Mouse (Mus musculus) CD8-positive naive resting alpha-beta T cell, adult 2 months (primary cell): ENCODE results near the gene Thsd7a.

Experiments used
- DNase-seq, 2 experiments: peaks; one replicate each; pipeline ENCODE4 v3.0.0; 2022; ENCODE audit warnings: low read depth in 2 of 2, low spot score in 2 of 2

The Thsd7a gene

DNA sequence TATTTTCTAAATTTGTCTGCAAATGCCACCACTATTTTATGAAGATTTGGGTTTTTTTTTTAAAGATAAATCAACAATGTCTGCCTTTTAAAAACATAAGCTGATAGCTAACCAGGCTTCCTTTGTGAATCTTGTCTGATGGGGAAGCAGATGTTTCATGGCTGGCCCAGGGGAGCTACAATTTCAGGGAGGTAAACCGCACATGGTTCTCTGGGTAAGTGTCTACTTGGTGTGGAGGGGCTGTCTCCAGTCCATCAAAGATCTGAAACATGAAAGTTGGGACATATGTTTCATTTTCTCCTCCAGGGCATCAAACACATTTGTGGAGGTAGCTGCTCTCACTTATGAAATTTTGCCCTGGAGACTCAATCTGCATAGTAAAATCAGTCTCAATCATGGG lies 55.5 kb downstream of the Thsd7a start:
- no peak for DNase-seq

GRCm38 (mm10) chr6:12693239-12693638 lies 56.0 kb downstream of the Thsd7a start:
- no peak for DNase-seq

DNA sequence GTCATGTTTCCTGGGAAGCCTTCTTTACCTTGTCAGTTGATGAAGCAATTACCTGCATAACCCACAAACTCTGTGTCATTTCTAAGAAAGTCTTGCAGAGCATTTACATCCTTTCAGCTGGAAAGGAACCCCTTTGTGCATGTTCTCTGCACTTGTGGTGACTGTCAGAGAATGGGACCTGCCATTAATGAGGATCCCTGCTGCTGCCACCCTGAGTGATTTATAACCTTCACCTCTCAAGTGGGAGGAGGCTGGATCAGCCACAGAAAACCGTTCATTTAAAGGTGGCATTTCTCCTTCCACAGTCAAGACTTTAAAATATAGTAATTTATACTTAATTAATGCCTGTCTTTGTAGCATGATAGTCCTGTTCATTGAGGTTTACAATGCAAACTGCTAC lies 99.6 kb downstream of the Thsd7a start:
- DNase-seq = no peak

DNA sequence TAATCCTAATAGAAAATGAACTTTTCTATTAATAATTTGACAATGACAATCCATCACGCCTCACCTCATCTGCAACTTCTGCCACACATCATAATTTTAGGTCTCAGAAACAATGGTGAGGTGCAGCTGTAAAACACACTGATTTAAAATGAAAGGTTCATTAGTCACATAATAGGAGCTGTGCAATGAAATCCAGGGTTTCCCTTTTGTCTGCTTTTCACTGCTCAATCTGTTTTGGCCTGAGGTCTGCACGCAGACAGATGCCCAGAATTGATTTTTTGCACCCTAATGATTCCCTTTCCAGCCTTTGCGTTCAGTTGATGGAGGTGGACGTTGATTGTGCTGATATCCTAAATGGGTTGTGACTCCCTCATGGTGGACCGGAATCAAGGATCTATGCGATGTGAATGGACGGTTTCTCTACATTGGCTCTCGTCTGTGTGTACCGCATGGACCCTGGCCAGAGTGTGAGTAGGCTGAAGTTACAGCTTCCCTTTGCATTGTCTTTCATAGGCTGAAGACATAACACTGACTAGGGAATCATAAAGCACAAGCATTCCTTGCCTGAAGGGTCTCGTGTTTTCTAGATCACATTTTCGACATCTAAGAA lies 120.5 kb downstream of the Thsd7a start:
- DNase-seq = no peak

DNA sequence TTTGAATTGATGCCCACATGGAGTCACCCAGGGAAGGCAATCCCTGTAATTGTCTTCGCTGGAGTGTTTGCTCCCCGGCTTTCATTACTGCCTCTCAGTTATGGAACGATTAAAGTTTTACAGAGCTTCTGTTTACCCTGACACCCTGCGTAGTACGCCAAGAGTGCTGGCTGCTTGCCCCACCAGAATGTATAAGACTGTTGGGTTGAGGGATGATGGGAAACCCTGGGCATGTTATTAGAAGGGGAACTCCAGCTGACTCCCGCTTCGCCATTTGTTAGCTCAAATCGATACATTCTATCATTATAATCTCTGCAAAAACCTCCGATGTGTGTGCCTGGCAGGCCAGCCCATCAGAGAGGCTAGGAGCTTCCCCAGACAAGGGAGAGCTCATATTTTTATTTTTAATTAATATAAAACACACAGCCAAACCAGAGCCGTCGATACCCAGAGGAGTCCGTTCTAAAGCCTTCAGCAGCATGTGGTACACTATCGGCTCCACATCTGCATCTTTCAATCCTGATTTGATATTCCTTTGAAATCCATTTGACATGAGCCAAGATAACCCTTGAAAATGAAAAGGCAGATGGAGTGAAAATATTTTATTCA lies 142.5 kb downstream of the Thsd7a start:
- DNase-seq = no peak

DNA sequence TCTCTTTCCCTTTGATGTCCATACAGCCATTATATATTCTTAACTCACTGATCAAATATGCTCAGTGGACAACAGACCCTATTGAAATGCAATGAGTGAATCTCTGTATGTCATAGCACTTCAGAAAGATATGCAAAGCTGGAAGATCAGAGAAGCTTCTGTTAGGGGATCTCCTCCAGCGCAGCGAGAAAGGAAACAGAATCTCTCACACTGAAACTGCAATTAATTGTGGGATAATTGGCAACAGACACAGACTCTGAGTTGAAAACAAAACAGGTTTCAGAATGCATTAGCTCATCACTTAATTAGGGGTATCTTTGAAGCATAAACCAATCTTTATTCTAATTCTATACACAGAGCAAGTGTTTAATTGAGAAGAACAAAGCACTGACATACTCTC lies 146.3 kb downstream of the Thsd7a start:
- no peak for DNase-seq

GRCm38 (mm10) chr6:12602161-12602560 lies 147.0 kb downstream of the Thsd7a start:
- DNase-seq = no peak

- no peak for DNase-seq
Observed at GRCm38 (mm10) chr6:12584456-12584855, 164.8 kb downstream of the Thsd7a start.

- DNase-seq = no peak
Observed at GRCm38 (mm10) chr6:12581143-12581542, 168.1 kb downstream of the Thsd7a start.

DNA sequence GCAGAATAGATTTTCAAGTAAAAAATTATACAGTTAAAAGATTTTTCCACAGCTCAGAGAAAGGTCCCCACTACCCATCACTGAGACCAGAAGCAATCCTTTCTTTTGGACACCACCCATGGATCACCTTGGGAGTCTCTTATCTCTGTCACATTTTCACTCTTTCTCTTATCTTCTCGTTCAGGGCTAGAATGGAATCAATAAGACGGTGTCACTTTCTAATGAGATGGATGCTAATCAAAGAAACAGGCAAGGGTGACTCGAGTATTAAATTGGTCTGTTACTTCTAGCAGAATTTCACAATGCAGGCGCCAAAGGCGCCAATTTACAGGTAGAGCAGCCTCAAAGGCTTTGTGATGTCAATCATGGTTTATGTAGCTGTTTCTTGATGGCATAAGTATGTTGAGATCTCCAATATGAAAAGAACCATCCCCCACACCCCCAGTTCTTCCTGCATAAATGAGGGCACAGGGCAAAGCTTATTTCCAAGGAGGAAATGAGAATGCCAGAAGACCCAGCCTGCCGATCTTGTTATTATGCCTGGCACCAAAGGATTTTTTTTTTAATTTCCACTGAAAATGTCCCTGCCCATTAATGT lies 173.5 kb downstream of the Thsd7a start:
- no peak for DNase-seq

- DNase-seq = no peak
Observed at GRCm38 (mm10) chr6:12572202-12572601, 177.0 kb downstream of the Thsd7a start.

DNA sequence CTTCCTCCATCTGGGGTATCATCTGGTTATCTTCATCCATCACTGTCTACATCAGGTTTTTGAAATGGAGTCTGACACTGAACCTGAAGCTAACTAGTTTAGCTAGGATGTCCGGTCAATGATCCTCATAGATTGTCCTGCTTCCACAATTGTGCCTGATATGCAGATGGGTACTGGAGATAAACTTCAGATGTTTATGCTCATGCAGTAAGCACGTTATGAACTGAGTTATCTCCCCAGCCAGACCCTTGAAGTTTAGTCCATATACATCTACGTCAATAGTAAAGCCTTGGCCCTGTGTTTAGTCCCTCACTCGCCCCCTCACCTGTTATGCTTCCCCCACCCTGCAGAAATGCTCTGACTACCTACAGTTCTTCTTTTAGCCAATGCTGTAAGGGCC lies 184.1 kb downstream of the Thsd7a start:
- no peak for DNase-seq

GRCm38 (mm10) chr6:12562336-12562735 lies 186.9 kb downstream of the Thsd7a start:
- DNase-seq = no peak

GRCm38 (mm10) chr6:12560500-12560899 lies 188.7 kb downstream of the Thsd7a start:
- DNase-seq = no peak

DNA sequence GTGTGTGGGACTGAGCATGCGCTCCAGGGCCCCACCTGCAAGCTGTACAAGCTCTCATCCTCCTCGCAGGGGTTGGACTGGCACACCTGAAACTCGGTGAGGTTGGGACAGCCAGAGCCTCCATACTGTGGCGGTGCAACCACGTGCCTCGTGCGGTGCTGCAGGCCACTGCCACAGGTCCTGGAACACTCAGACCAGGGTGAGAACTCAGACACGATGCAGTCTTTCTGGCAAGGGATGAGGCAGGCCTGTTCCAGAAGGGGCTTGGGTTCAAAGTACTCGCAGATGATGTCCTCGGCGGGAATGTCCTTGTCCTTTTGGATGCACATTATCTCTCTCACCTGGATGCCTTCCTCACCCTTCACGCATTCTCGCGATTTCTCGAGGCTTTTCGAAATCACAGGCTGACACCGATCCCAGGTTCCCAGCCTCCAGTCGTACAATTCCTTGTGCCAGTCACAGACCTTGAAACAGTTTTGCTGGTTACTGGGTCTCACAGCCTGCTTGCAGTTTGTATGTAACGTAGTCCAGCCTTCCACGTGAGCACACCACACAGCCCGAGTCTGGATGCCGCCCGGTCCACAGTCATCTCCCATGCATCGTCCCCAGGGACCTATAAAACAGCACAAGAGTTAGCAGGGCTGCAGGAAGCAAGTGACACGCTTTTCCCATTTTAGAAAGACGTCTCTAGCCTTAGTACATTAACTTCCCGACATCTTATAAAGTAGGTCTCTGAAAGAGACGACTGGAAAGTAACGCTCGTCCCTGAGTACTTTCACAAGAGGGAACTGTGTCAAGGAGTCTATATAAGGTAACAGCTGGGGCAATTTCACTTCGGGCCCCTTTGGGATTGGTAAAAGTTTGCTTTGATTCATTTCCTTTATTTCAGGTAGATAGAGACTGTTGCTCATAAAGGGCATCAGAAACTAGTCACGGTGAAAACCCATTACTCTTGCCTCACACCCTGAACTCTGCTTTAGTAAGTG lies 193.8 kb downstream of the Thsd7a start:
- DNase-seq = no peak

DNA sequence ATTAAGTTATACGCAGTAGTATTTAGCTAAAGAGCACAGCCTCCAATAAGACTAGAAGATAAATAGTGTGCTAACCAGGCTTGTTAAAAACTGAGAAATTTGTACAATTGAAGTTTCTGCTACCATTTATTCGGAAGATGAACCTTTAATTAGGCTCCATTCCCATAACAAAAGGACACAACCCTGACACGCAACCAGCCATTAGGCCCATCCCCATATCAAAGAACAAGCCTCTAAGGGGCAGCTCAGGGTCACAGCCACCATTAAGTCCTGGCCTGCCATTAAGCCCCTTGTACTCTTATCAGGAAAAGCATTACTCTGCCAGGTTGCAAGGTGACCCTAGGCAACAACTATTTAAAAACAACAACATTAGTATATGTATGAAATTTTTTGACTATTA lies 198.0 kb downstream of the Thsd7a start:
- no peak for DNase-seq

GRCm38 (mm10) chr6:12550054-12550655 lies 199.1 kb downstream of the Thsd7a start:
- DNase-seq = no peak

DNA sequence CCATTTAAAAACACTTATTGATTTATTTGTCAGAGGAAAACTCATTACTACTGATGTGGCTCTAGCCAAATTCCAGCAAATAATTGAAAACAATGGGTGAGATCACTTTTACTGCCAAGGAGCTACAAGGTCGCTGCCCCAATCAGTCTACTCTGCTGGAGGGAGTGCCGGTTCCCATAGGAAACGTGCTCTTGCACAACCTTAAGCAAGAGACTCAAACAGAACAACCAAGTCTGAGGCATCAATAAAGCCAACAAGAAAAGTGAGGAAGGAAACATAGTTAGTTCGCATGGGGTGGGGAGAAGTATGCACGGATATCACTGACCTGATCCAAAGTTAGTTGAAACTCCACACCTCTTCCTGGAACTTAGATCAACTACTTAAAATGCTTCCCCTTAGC lies 205.1 kb downstream of the Thsd7a start:
- no peak for DNase-seq

GRCm38 (mm10) chr6:12542496-12542895 lies 206.7 kb downstream of the Thsd7a start:
- no peak for DNase-seq

GRCm38 (mm10) chr6:12519121-12519520 lies 230.1 kb downstream of the Thsd7a start:
- no peak for DNase-seq

GRCm38 (mm10) chr6:12518283-12518903 lies 230.8 kb downstream of the Thsd7a start:
- no peak for DNase-seq
